Mouse (Mus musculus) CD4-positive naive resting alpha-beta T cell, adult 57 days (primary cell): Measurements from ENCODE around the gene B230307C23Rik. TPM values are rescaled to one million over a fixed set of nuclear protein-coding genes. Genes with fewer than 3 reads are reported as not detected.

Source experiments
- total RNA-seq: library from RNA; stranded (reverse); gene quantifications from one replicate; pipeline ENCODE4 v1.2.4, GENCODE M21; 2023

The B230307C23Rik gene
- total RNA-seq: 21.2 TPM

DNA sequence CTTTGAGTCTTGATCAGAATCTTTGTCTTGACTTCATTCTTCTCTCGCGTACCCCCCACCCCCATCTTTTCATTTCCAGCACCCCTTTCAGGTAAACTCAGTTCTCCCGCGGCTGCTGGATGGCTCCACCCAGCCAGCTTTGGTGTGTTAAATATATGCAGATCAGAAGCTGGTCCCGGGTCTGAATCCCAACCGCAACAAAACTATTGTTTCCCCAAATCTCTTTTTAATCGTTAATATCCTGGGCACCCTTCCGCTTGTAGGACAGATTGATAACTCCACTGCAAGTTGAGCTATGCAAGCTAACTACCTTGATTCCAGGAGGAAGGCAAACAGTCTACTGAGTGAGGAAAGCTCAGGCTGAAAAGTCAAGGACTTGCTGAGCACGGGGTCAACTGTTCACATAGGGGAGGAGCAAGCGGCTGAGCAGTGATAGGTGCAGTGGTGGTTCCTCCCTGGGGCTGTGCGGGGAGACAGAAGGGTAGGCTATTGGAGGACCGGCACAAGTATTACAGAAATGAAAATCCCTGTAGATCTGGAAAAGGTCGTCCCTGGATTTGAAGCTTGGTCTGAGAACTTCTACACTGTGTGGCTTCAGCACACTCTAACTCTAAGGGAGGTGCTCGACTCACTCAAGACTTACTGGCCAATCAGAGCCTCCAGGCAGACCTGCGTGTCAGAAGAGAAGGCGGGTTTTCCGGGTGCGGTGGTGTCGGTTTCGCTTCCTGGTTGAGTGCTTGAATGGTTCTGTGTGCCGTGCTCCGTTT, at the start of gene B230307C23Rik:
TSS of gene B230307C23Rik (plus strand) at position 700 of the 767 bp plus-strand sequence.

DNA sequence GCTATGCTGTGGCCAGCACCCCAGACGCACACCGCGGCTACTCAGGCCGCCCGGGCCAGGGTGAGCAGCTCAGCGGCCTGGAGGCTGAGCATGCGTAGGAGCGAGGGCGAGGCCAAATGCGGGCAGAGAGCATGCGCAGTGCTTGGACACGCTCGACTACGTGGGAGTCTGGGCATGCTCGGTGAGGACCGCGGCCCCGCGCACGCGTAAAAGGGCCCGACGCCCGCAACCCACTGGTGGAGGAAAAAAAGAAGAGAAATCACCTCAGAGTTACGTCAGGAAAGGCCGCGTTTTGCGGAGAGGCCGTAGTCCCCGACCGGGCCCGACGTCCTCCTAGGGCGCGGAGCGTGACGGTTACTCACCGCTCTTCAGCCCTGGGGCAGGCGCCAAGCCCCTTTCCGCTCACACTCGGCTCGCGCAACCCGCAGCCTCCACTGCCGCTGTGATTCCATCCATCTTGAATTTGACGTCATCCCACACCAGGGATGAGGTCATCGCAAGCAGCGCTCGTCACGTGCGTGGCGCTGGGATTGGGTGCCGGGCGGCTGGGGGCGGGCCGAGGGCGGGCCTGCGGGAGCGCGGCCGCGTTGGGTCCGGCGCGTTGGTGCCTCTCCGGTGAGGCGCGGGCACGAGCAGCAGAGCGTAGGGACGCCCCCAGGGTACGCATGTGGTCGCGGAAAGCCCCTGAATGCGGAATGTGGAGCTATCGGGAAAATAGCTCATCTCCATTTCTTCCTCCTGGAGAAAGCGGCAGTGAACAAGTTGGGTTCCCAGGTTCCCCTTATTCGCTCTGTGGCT, 34.8 kb upstream of the B230307C23Rik start, which contains the start of the genes C2cd2 and Zbtb21:
TSS of gene C2cd2 (minus strand) at position 448 of the 798 bp plus-strand sequence.
TSS of gene Zbtb21 (minus strand) at position 472 of the 798 bp plus-strand sequence.

Other genes starting within 250 kb of the B230307C23Rik start
- 0.15 TPM for gene Ripk4, start 233.5 kb upstream of the B230307C23Rik start, total RNA-seq
- gene Prdm15, start 145.5 kb upstream of the B230307C23Rik start, total RNA-seq: 31.4 TPM
- 9.3 TPM for gene C2cd2, start 34.7 kb upstream of the B230307C23Rik start, total RNA-seq
- 112 TPM for gene Zbtb21, start 34.7 kb upstream of the B230307C23Rik start, total RNA-seq
- gene A630089N07Rik, start 85.1 kb downstream of the B230307C23Rik start, total RNA-seq: 4.8 TPM